Mouse (Mus musculus): ENCODE results near the gene Vwa3b.

DNA sequence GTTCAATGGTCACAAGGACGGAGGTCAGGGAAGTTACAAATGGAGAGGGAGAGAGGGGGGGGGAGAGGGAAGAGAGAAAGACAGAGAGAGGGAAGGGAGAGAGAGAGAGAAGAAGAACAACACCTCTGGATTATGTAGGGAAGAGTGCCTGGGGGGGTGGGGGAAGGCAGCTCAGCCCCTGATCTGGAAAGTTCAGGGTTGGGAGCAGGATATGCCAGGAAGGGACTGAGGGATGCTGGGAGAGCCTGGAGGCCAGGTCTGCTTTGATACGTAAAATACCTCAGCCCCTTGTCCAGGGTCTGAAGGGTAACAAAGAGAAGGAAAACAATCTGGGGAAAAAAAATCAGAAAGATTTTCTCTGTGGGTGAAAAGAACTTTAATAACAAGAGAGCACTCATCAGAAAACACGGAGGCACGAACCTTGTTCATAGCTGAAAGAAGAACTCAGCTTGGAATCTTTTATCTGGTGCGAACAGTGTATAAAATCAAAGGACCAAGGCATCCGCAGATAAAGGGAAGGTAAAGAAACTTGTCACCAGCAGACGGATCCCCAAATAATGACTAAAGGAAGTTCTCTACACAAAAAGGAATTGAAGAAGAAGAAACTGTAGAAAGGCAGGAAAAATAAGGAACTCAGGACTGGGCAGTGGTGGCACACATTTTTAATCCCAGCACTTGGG is 24.6 kb upstream of the Vwa3b start:
- TF ChIP-seq POLR2A (IDR thresholded peaks at IDR 0.05; ENCODE audit: borderline replicate concordance, control insufficient read depth, low read depth, low read length) (no peak), CTCF (IDR thresholded peaks at IDR 0.05; ENCODE audit: control insufficient read depth, insufficient read depth, low read length) (no peak)

Data from bone marrow, adult 2 months (tissue).